Mouse (Mus musculus): ENCODE measurements at regions not wholly inside any gene's neighbourhood (a gene's known extent, or its start where the extent isn't known, plus 50 kb on each side); places are given as distances from the start of the nearest gene placed in this dataset.

- WGBS = 75% methylated on average over 7 of the region's 7 CpGs
- no peak for ATAC-seq
- no peaks in the 10 kb centered on the region for H3K4me1 ChIP-seq (ENCODE audit: control insufficient read depth, insufficient read depth, low read length)
- no peaks in the 10 kb centered on the region for H3K36me3 ChIP-seq (ENCODE audit: control insufficient read depth, insufficient read depth, low read length)
- no peak overlapping the region for H3K4me2 ChIP-seq (ENCODE audit: low read depth, low read length)
- no peaks in the 10 kb centered on the region for H3K27me3 ChIP-seq (replicated peaks; ENCODE audit: control insufficient read depth, insufficient read depth, low read length)
- H3K9me3 ChIP-seq (ENCODE audit: control insufficient read depth, low read length) = no peaks in the 10 kb centered on the region
- no peak overlapping the region for H3K4me3 ChIP-seq (ENCODE audit: low read length)
- H3K27ac ChIP-seq (ENCODE audit: low read length) = no peak overlapping the region
- H3K9ac ChIP-seq (ENCODE audit: low read depth, low read length) = no peak overlapping the region
These were observed 68.8 kb upstream of the Zfp280d start for GRCm38 (mm10) chr9:72205815-72206214.

GRCm38 (mm10) chr9:72206911-72207310 is 67.7 kb upstream of the Zfp280d start:
- no peak overlapping the region for H3K9ac ChIP-seq (ENCODE audit: low read depth, low read length)
- no peak for ATAC-seq
- H3K4me2 ChIP-seq (ENCODE audit: low read depth, low read length) = no peak overlapping the region
- H3K27ac ChIP-seq (ENCODE audit: low read length) = no peak overlapping the region
- no peaks in the 10 kb centered on the region for H3K9me3 ChIP-seq (ENCODE audit: control insufficient read depth, low read length)
- 56% methylated on average over 2 of the region's 2 CpGs for whole genome bisulfite sequencing
- H3K27me3 ChIP-seq (replicated peaks; ENCODE audit: control insufficient read depth, insufficient read depth, low read length) = no peaks in the 10 kb centered on the region
- no peaks in the 10 kb centered on the region for H3K4me1 ChIP-seq (ENCODE audit: control insufficient read depth, insufficient read depth, low read length)
- H3K36me3 ChIP-seq (ENCODE audit: control insufficient read depth, insufficient read depth, low read length) = no peaks in the 10 kb centered on the region
- H3K4me3 ChIP-seq (ENCODE audit: low read length) = no peak overlapping the region

- H3K4me3 ChIP-seq (ENCODE audit: low read length) = no peak overlapping the region
- H3K36me3 ChIP-seq (ENCODE audit: control insufficient read depth, insufficient read depth, low read length) = no peaks in the 10 kb centered on the region
- 62% methylated on average over 7 of the region's 7 CpGs for WGBS
- H3K27ac ChIP-seq (ENCODE audit: low read length) = no peak overlapping the region
- H3K4me1 ChIP-seq (ENCODE audit: control insufficient read depth, insufficient read depth, low read length) = no peaks in the 10 kb centered on the region
- H3K27me3 ChIP-seq (replicated peaks; ENCODE audit: control insufficient read depth, insufficient read depth, low read length) = no peaks in the 10 kb centered on the region
- no peak overlapping the region for H3K4me2 ChIP-seq (ENCODE audit: low read depth, low read length)
- H3K9me3 ChIP-seq (ENCODE audit: control insufficient read depth, low read length) = no peaks in the 10 kb centered on the region
- ATAC-seq = no peak
- H3K9ac ChIP-seq (ENCODE audit: low read depth, low read length) = no peak overlapping the region
These were observed 66.4 kb upstream of the Zfp280d start for GRCm38 (mm10) chr9:72208296-72208695.

GRCm38 (mm10) chr9:72217296-72218028 is 57.2 kb upstream of the Zfp280d start:
- Histone ChIP-seq H3K9me3 (ENCODE audit: control insufficient read depth, low read length) (no peaks in the 10 kb centered on the region), H3K4me1 (ENCODE audit: control insufficient read depth, insufficient read depth, low read length) (no peaks in the 10 kb centered on the region), H3K4me2 (ENCODE audit: low read depth, low read length) (no peak overlapping the region), H3K27me3 (replicated peaks; ENCODE audit: control insufficient read depth, insufficient read depth, low read length) (no peaks in the 10 kb centered on the region), H3K4me3 (ENCODE audit: low read length) (no peak overlapping the region), H3K27ac (ENCODE audit: low read length) (no peak overlapping the region), H3K36me3 (ENCODE audit: control insufficient read depth, insufficient read depth, low read length) (no peaks in the 10 kb centered on the region), H3K9ac (ENCODE audit: low read depth, low read length) (no peak overlapping the region)
- ATAC-seq = no peak
- 68% methylated on average over 11 of the region's 11 CpGs for WGBS

GRCm38 (mm10) chr9:72218736-72219135 is 55.9 kb upstream of the Zfp280d start:
- H3K27me3 ChIP-seq (replicated peaks; ENCODE audit: control insufficient read depth, insufficient read depth, low read length) = no peaks in the 10 kb centered on the region
- no peak for ATAC-seq
- no peak overlapping the region for H3K27ac ChIP-seq (ENCODE audit: low read length)
- H3K36me3 ChIP-seq (ENCODE audit: control insufficient read depth, insufficient read depth, low read length) = no peaks in the 10 kb centered on the region
- no peaks in the 10 kb centered on the region for H3K9me3 ChIP-seq (ENCODE audit: control insufficient read depth, low read length)
- no peaks in the 10 kb centered on the region for H3K4me1 ChIP-seq (ENCODE audit: control insufficient read depth, insufficient read depth, low read length)
- H3K4me3 ChIP-seq (ENCODE audit: low read length) = no peak overlapping the region
- 59% methylated on average over 7 of the region's 7 CpGs for WGBS
- H3K9ac ChIP-seq (ENCODE audit: low read depth, low read length) = no peak overlapping the region
- H3K4me2 ChIP-seq (ENCODE audit: low read depth, low read length) = no peak overlapping the region

GRCm38 (mm10) chr9:72219892-72220291 is 54.8 kb upstream of the Zfp280d start:
- no peak overlapping the region for H3K27ac ChIP-seq (ENCODE audit: low read length)
- H3K4me3 ChIP-seq (ENCODE audit: low read length) = no peak overlapping the region
- no peak overlapping the region for H3K9ac ChIP-seq (ENCODE audit: low read depth, low read length)
- no peaks in the 10 kb centered on the region for H3K27me3 ChIP-seq (replicated peaks; ENCODE audit: control insufficient read depth, insufficient read depth, low read length)
- ATAC-seq = no peak
- H3K4me1 ChIP-seq (ENCODE audit: control insufficient read depth, insufficient read depth, low read length) = no peaks in the 10 kb centered on the region
- no peak overlapping the region for H3K4me2 ChIP-seq (ENCODE audit: low read depth, low read length)
- no peaks in the 10 kb centered on the region for H3K36me3 ChIP-seq (ENCODE audit: control insufficient read depth, insufficient read depth, low read length)
- WGBS = 88% methylated on average over 12 of the region's 12 CpGs
- no peaks in the 10 kb centered on the region for H3K9me3 ChIP-seq (ENCODE audit: control insufficient read depth, low read length)

- H3K4me2 ChIP-seq (ENCODE audit: low read depth, low read length) = no peak overlapping the region
- no peak overlapping the region for H3K9ac ChIP-seq (ENCODE audit: low read depth, low read length)
- H3K4me1 ChIP-seq (ENCODE audit: control insufficient read depth, insufficient read depth, low read length) = no peaks in the 10 kb centered on the region
- H3K27me3 ChIP-seq (replicated peaks; ENCODE audit: control insufficient read depth, insufficient read depth, low read length) = no peaks in the 10 kb centered on the region
- no peak overlapping the region for H3K4me3 ChIP-seq (ENCODE audit: low read length)
- H3K27ac ChIP-seq (ENCODE audit: low read length) = no peak overlapping the region
- H3K9me3 ChIP-seq (ENCODE audit: control insufficient read depth, low read length) = no peaks in the 10 kb centered on the region
- no peak for ATAC-seq
- WGBS = 88% methylated on average over 5 of the region's 5 CpGs
- H3K36me3 ChIP-seq (ENCODE audit: control insufficient read depth, insufficient read depth, low read length) = no peaks in the 10 kb centered on the region
These were observed 53.3 kb upstream of the Zfp280d start for GRCm38 (mm10) chr9:72221333-72221732.
